Mouse (Mus musculus): ENCODE results near the gene Tgfbr3. TPM values are rescaled to one million over a fixed set of nuclear protein-coding genes. Genes with fewer than 3 reads are reported as not detected.

Gene Tgfbr3
- total and polyA plus RNA-seq, 2 experiments from 2014 or later: 3.4 to 14.3 TPM

GRCm38 (mm10) chr5:107086166-107086565 is 203.3 kb downstream of the Tgfbr3 start:
- DNase-seq (no peak), ATAC-seq (no peak)
- no peak for TF ChIP-seq CTCF (IDR thresholded peaks at IDR 0.05; ENCODE audit: low read depth)
- H3K9ac ChIP-seq: no peak overlapping the region
- no peaks in the 10 kb centered on the region for H3K27me3 ChIP-seq (ENCODE audit: insufficient read depth, low read length)
- no peak overlapping the region for H3K27ac ChIP-seq (ENCODE audit: low read depth, low read length)
- peaks cover 8% of the 10 kb centered on the region for H3K4me1 ChIP-seq (ENCODE audit: insufficient read depth)
- WGBS: 89% methylated on average over 5 of the region's 5 CpGs
- H3K9me3 ChIP-seq (ENCODE audit: low read length): no peaks in the 10 kb centered on the region
- H3K4me3 ChIP-seq (ENCODE audit: low read depth, low read length): no peak overlapping the region
- no peaks in the 10 kb centered on the region for H3K36me3 ChIP-seq (ENCODE audit: insufficient read depth)
- no peak overlapping the region for H3K4me2 ChIP-seq (ENCODE audit: low read depth)

GRCm38 (mm10) chr5:107084431-107084830 is 205.0 kb downstream of the Tgfbr3 start:
- ATAC-seq: no peak
- Histone ChIP-seq H3K9me3 (ENCODE audit: low read length) (no peaks in the 10 kb centered on the region), H3K9ac (no peak overlapping the region), H3K27ac (ENCODE audit: low read depth, low read length) (no peak overlapping the region), H3K4me3 (ENCODE audit: low read depth, low read length) (no peak overlapping the region), H3K36me3 (ENCODE audit: insufficient read depth) (no peaks in the 10 kb centered on the region), H3K4me1 (ENCODE audit: insufficient read depth) (peaks cover 8% of the 10 kb centered on the region), H3K27me3 (ENCODE audit: insufficient read depth, low read length) (no peaks in the 10 kb centered on the region), H3K4me2 (ENCODE audit: low read depth) (no peak overlapping the region)
- no peak for TF ChIP-seq CTCF (IDR thresholded peaks at IDR 0.05; ENCODE audit: low read depth)
- 88% methylated on average over 4 of the region's 4 CpGs for WGBS
- DNase-seq: no peak

- no peaks in the 10 kb centered on the region for H3K4me1 ChIP-seq (ENCODE audit: insufficient read depth)
- H3K9ac ChIP-seq: no peak overlapping the region
- H3K27me3 ChIP-seq (ENCODE audit: insufficient read depth, low read length): no peaks in the 10 kb centered on the region
- 87% methylated on average over 3 of the region's 3 CpGs for WGBS
- no peaks in the 10 kb centered on the region for H3K36me3 ChIP-seq (ENCODE audit: insufficient read depth)
- H3K4me2 ChIP-seq (ENCODE audit: low read depth): no peak overlapping the region
- TF ChIP-seq CTCF (IDR thresholded peaks at IDR 0.05; ENCODE audit: low read depth): no peak
- no peak for DNase-seq
- no peak overlapping the region for H3K27ac ChIP-seq (ENCODE audit: low read depth, low read length)
- no peak overlapping the region for H3K4me3 ChIP-seq (ENCODE audit: low read depth, low read length)
- no peaks in the 10 kb centered on the region for H3K9me3 ChIP-seq (ENCODE audit: low read length)
- ATAC-seq: no peak
Observed at GRCm38 (mm10) chr5:107082011-107082410, 207.4 kb downstream of the Tgfbr3 start.

GRCm38 (mm10) chr5:107080986-107081624 is 208.3 kb downstream of the Tgfbr3 start:
- H3K4me2 ChIP-seq (ENCODE audit: low read depth): no peak overlapping the region
- DNase-seq (no peak), ATAC-seq (no peak)
- H3K9ac ChIP-seq: no peak overlapping the region
- 43% methylated on average over 12 of the region's 12 CpGs for WGBS
- no peak overlapping the region for H3K4me3 ChIP-seq (ENCODE audit: low read depth, low read length)
- H3K4me1 ChIP-seq (ENCODE audit: insufficient read depth): no peaks in the 10 kb centered on the region
- H3K9me3 ChIP-seq (ENCODE audit: low read length): no peaks in the 10 kb centered on the region
- H3K27ac ChIP-seq (ENCODE audit: low read depth, low read length): no peak overlapping the region
- H3K36me3 ChIP-seq (ENCODE audit: insufficient read depth): no peaks in the 10 kb centered on the region
- TF ChIP-seq CTCF (IDR thresholded peaks at IDR 0.05; ENCODE audit: low read depth): no peak
- H3K27me3 ChIP-seq (ENCODE audit: insufficient read depth, low read length): no peaks in the 10 kb centered on the region

- no peak for TF ChIP-seq CTCF (IDR thresholded peaks at IDR 0.05; ENCODE audit: low read depth)
Observed at GRCm38 (mm10) chr5:107079920-107080319, 209.5 kb downstream of the Tgfbr3 start.

GRCm38 (mm10) chr5:107079146-107079638 is 210.2 kb downstream of the Tgfbr3 start:
- WGBS: 34% methylated on average over 11 of the region's 11 CpGs
- Histone ChIP-seq H3K36me3 (ENCODE audit: insufficient read depth) (no peaks in the 10 kb centered on the region), H3K4me1 (ENCODE audit: insufficient read depth) (no peaks in the 10 kb centered on the region), H3K27me3 (ENCODE audit: insufficient read depth, low read length) (no peaks in the 10 kb centered on the region), H3K9ac (no peak overlapping the region), H3K27ac (ENCODE audit: low read depth, low read length) (no peak overlapping the region), H3K4me2 (ENCODE audit: low read depth) (no peak overlapping the region), H3K4me3 (ENCODE audit: low read depth, low read length) (no peak overlapping the region), H3K9me3 (ENCODE audit: low read length) (no peaks in the 10 kb centered on the region)
- TF ChIP-seq CTCF (IDR thresholded peaks at IDR 0.05; ENCODE audit: low read depth): no peak
- DNase-seq (peak; percentile 54), ATAC-seq (peak; percentile 40)

More at GRCm38 (mm10) chr5:107079920-107080319, 209.5 kb downstream of the Tgfbr3 start:
- no peak overlapping the region for H3K27ac ChIP-seq (ENCODE audit: low read depth, low read length)
- H3K27me3 ChIP-seq (ENCODE audit: insufficient read depth, low read length): no peaks in the 10 kb centered on the region
- DNase-seq: no peak
- no peak for ATAC-seq
- H3K4me2 ChIP-seq (ENCODE audit: low read depth): no peak overlapping the region
- no peak overlapping the region for H3K4me3 ChIP-seq (ENCODE audit: low read depth, low read length)
- 49% methylated on average over 8 of the region's 8 CpGs for WGBS
- H3K4me1 ChIP-seq (ENCODE audit: insufficient read depth): no peaks in the 10 kb centered on the region
- no peak overlapping the region for H3K9ac ChIP-seq
- H3K36me3 ChIP-seq (ENCODE audit: insufficient read depth): no peaks in the 10 kb centered on the region
- no peaks in the 10 kb centered on the region for H3K9me3 ChIP-seq (ENCODE audit: low read length)

GRCm38 (mm10) chr5:107078361-107078760 is 211.1 kb downstream of the Tgfbr3 start:
- no peak for DNase-seq

More at GRCm38 (mm10) chr5:107078361-107078760, 211.1 kb downstream of the Tgfbr3 start:
- no peak overlapping the region for H3K4me3 ChIP-seq (ENCODE audit: low read depth, low read length)
- H3K4me1 ChIP-seq (ENCODE audit: insufficient read depth): no peaks in the 10 kb centered on the region
- WGBS: 98% methylated on average over 3 of the region's 3 CpGs
- no peaks in the 10 kb centered on the region for H3K27me3 ChIP-seq (ENCODE audit: insufficient read depth, low read length)
- no peak for ATAC-seq
- H3K9me3 ChIP-seq (ENCODE audit: low read length): no peaks in the 10 kb centered on the region
- no peaks in the 10 kb centered on the region for H3K36me3 ChIP-seq (ENCODE audit: insufficient read depth)
- no peak overlapping the region for H3K4me2 ChIP-seq (ENCODE audit: low read depth)
- no peak overlapping the region for H3K9ac ChIP-seq
- H3K27ac ChIP-seq (ENCODE audit: low read depth, low read length): no peak overlapping the region
- TF ChIP-seq CTCF (IDR thresholded peaks at IDR 0.05; ENCODE audit: low read depth): no peak

Measured in forebrain, postnatal 0 days (tissue).